Mouse (Mus musculus): ENCODE results near the gene Ino80b.

DNA sequence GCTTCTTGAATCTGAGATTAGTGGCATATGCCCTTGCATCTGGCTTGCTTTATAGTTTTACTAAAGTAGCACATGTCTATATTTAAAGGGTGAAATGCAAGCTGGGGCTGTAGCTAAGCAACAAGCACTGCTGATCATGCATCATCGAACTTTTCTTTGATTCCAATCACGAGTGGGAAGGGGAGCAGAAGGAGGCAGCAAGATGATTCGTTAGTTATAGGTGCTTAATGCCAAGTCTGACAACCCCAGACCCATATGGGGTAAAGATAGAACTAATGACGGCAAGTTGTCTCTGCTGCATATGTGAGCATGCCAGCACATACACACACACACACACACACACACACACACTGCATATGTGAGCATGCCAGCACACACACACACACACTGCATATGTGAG lies 21.1 kb downstream of the Ino80b start:
- TF ChIP-seq CTCF (IDR thresholded peaks at IDR 0.05; ENCODE audit: borderline replicate concordance, extremely low read depth, insufficient read depth, insufficient read length) (no peak), POLR2A (IDR thresholded peaks at IDR 0.05; ENCODE audit: borderline replicate concordance, extremely low read depth, insufficient read depth, insufficient read length, poor library complexity, severe bottlenecking) (no peak)

Measured in brain, embryonic 14.5 days (tissue).